Mouse (Mus musculus): ENCODE measurements around the gene Fcgr1.
"Not testable (repeated sequence)": the region's sequence is repeated elsewhere in the genome, so short reads cannot be mapped to it uniquely, and the experiment has no call there.

Fcgr1 gene

DNA sequence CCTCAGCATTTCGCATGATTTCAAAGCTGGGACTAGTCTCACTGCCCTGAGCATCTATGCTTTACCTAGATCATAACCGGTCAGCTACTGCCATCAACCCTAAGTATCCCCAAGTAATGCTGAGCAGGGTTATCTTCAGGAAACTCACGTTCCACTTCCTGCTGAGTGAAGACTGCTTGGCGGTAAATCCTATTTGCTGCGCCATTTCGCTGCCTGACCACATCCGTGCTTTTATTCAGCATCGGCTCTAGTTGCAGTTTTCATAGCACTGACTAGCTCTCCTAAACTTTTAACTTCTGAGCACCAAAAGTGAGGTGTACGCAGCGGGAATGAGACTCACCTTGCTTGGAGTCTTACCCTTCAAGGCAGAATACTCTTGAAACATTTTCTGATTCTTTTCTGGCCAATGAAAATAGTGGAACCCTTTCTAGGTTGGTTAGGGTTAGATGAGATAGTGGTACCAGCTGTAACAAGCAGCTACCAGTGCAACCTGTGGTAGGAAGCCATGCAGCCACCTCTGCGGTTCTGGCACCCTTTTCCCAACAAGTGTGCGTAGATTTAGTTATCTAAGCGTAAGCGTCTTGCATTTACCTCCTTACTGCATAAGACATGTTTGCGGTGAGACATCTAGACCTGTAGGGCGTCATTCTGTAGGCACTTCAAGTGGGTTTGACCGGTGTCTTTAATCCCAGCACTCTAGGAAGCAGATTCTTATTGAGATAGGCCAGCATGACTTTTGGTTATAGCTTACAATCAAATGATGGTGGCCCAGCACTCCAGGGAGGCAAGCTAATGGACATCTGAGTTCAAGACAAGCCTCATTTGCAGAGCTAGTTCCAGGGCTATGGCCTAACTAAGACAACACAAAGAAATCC, 19.9 kb downstream of the Fcgr1 start:
- peak; percentile 68 for DNase-seq (ENCODE audit: low read depth, low spot score)

DNA sequence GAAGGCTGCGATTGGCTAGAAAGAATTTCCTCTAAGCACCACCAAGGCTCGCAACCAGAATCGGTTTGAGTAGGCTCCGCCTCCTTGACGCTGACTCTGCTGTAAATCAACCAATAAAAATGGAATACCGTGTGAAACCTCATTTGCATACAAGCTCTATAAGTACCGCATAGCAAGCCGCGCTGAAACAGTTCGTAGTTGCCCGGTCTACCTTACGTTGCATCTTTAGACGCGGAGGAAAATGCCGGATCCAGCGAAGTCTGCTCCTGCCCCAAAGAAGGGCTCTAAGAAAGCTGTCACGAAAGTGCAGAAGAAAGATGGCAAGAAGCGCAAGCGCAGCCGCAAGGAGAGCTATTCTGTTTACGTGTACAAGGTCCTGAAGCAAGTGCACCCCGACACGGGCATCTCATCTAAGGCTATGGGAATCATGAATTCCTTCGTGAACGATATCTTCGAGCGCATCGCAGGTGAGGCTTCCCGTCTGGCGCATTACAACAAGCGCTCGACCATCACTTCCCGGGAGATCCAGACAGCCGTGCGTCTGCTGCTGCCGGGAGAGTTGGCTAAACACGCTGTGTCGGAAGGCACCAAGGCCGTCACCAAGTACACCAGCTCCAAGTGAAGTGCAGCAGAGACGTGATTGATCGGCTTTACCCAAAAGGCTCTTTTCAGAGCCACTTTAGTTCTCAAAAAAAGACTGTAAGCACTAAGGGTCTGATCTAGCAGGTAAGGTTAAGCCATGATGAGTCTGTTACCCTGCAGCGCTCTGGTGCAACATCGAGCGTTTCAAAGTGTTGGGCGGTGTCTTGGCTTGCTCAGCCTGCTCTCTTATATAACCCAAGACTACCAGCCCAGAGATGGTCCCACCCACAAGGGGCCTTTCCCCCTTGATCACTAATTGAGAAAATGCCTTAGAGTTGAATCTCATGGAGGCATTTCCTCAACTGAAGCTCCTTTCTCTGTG, 24.0 kb downstream of the Fcgr1 start, which contains the start of gene Hist2h2bb:
TSS of gene Hist2h2bb (plus strand) at position 242 of the 964 bp plus-strand sequence.
- DNase-seq (ENCODE audit: low read depth, low spot score) = peak; percentile 98

DNA sequence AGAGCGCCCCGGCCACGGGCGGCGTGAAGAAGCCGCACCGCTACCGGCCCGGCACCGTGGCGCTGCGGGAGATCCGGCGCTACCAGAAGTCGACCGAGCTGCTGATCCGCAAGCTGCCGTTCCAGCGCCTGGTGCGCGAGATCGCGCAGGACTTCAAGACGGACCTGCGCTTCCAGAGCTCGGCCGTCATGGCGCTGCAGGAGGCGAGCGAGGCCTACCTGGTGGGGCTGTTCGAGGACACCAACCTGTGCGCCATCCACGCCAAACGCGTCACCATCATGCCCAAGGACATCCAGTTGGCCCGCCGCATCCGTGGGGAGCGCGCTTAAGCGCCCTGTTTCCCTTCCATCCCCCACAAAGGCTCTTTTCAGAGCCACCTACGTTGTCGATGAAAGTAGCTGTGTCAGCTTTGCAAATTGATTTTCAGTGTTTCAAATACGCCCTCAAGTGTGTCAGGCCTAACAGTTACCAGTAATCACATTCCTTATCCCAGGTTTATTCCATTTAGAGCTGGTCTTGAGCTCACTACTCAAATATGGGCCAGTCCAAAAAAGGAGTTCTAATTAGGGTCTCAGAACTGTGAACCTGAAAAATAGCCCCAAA, 24.9 kb downstream of the Fcgr1 start:
- not testable (repeated sequence) for DNase-seq (ENCODE audit: low read depth, low spot score)

DNA sequence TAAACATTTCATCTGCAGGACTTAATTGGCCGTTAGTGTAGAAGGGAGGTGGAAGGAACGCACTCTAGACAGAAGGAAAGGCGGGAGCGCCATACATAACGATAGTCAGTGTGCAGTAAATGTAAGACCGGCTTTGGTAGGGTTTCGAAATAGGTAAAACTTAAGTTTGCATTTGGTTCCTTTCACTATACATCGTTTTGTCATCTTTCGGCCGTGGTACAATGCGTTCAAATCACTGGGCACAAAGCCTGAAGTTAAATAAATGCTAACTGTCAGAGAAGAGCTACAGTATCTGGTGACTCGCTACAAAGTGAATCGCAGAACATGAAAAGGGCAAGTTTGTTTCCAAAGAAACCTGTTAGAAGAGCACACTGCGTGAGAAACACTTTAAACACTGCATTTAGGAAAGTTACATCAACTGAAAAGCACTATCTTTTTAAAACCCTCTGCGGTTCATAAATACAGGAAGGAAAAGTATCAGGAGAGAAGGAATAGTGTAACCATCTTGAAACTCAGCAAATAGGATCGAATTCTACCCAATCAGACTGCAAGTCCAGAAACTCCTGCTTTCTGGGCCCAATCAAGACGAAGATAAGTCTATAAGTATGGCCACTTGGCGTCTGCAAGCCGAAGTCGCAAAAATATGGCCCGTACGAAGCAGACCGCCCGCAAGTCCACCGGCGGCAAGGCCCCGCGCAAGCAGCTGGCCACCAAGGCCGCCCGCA, 25.6 kb downstream of the Fcgr1 start, which contains the start of gene Hist2h3b:
TSS of gene Hist2h3b (plus strand) at position 604 of the 725 bp plus-strand sequence.
- DNase-seq (ENCODE audit: low read depth, low spot score) = peak; percentile 87

DNA sequence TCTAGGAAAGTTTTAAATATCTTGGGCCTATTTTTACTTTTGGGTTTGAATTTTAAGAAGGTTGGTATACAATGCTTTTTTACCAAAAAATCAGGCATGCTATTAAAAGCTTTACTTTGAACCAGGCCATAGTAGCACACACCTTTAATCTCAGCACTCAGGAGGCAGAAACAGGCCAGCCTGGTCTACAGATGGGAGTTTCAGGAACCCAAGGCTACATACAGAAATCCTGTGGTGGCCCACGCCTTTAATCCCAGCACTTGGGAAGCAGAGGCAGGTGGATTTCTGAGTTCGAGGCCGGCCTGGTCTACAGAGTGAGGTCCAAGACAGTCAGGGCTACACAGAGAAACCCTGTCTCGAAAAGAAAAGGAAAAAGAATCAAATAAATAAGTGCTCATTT, 26.2 kb downstream of the Fcgr1 start:
- DNase-seq (ENCODE audit: low read depth, low spot score) = no peak

DNA sequence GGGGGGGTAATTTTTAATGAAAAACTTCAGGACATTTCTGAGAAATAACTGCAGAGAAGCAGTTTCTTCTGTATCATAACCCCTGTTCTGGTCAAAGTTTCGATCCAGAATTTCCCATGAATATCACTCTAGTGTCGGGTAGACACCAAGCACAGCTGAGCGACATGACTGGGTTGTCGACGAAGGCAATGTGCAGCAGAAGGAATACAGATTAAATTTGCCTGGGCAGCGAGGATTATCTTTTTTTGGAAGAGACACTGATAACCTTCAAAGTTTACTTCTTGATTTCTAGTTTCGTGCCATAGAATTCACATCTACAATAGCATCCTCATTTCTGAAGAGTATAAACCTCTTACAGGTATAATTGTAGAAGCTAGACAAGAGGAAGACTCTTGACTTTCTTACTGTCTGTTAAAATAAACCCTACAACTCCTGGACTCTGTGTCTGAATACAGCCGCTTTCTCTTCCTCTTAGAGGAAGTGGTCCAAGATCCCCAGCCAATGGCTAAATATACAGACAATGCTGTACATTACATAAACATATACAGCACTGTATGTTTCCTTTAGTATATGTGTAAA, 27.5 kb downstream of the Fcgr1 start:
- DNase-seq (ENCODE audit: low read depth, low spot score) = no peak

DNA sequence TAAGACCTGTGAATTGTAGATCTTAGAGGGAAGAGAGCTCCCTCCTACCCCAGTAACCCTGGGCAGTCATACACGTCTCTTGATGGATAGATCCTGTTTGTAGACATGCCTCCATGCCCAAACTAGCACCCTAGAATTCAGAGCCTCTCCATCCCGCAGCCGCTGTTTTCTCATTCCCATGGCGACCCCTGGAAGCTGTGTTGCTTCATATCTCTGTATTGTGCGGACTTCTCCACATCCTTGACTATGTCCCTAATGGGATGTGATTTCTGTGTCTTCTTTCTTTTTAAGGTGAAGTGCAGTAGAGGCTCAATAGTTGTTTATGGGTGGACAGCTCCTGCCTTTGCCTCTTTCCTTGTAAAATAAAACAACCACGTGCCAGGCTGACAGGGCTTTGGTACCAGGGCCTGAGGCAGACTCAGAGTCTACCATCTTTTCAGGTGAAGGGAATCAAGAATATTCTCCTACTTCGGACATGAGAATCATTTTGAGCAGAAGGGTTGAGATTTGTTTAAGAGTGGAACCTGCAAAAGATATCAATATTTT, 29.3 kb downstream of the Fcgr1 start:
- DNase-seq (ENCODE audit: low read depth, low spot score) = no peak

DNA sequence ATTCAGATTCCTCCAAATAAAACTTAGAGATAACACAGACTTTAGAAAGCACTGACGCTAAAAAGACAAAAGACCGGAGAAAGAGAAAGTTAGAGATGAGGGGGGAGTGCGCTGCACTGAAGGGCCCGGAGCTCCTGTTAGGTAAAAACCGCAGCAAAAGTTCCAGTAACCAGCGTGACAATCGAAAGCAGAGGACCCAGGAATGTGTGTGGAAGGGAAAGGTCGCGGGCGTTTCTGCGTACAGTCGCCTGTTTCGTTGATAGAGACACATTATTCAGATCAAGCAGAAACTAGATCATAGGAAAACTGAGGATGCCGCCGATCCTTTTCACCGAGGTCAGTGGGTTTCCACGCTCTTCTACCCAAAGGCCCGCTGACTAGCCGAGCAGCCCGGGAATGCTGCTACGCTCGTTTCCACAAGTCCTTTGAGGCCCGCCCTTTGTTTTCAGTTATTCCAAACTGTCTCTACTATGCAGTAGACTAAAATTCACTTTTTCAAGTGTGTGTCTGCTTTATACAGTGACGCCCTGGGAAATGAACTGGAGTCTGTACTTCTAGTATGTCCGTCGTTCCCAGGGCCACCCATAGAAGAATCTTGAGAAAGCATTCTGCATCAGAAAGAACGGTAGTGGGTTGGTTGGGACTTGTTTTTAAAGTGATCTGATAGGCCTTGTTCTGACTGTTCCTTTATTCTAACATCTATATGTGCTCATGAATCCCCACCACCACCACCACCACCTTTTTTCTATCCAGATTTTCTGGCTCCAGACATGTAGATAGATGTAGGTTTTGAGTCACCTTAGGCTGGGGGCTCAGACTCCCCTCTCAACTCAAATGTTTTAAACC, 30.0 kb downstream of the Fcgr1 start:
- DNase-seq (ENCODE audit: low read depth, low spot score) = peak; percentile 69

DNA sequence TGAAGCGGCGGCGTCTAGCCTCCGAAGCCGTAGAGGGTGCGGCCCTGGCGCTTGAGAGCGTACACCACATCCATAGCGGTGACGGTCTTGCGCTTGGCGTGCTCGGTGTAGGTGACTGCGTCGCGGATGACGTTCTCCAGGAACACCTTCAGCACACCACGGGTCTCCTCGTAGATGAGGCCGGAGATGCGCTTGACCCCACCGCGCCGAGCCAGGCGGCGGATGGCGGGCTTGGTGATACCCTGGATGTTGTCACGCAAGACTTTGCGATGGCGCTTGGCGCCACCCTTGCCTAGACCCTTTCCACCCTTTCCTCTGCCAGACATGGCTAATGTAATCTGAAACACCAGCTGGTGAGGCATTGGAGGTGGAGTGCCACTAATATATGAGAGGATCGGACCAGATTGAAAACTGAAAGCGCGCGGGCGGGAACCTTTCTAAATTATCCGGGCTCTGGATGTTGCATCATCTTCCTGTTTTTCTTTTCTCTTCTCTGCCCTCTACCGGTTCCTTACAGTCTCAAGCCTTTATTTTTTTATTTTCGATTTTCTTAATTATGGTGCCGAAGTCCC, 30.7 kb downstream of the Fcgr1 start, which contains the start of gene Hist2h4:
TSS of gene Hist2h4 (minus strand) at position 333 of the 572 bp plus-strand sequence.
- peak; percentile 94 for DNase-seq (ENCODE audit: low read depth, low spot score)

DNA sequence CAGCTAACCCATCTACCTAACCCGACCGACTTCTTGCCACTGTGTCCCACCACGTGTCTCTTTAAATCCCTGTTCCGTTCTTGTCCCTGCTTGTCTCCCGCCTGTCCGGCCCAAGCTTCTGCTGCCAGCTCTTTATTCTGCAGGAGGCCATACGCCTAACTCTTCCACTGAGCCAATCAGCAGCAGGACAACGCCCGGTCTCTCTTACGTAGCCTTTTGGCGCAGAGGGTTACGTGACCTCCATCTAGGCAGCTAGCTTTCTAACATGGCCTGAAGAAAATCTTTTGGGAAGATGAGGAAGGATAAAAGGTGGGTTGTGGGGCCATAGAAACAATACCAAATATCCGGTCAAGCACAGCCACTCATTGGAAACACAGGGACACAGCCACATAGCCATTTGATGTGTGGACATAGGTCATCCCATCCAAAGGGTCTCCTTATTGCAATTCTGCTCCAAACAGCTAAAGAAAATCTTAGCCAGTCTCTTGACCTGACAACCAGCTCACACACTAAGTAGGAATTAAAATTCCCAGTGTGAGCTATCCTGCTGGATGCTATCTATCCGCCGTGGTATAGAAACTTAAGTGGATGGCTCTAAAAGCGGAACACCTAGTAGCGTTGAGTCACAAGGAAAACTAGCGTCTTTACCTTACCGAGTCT, 31.4 kb downstream of the Fcgr1 start:
- peak; percentile 91 for DNase-seq (ENCODE audit: low read depth, low spot score)

DNA sequence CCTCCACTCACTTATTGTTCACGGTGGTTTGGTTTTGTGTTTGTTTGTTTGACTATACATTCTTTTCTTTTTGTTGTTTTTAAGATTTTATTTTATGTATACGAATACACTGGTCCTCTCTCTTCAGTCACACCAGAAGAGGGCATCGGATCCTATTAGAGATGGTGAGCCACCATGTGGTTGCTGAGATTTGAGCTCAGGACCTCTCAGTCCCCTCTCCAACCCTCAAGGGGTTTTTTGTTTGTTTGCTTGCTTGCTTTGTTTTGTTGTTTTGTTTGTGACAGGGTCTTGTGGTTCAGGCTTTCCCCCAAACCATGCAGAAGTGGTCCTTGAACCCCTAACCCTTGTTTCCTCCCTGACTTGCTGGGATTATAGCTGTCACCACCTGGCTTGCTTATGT, 32.1 kb downstream of the Fcgr1 start:
- no peak for DNase-seq (ENCODE audit: low read depth, low spot score)

DNA sequence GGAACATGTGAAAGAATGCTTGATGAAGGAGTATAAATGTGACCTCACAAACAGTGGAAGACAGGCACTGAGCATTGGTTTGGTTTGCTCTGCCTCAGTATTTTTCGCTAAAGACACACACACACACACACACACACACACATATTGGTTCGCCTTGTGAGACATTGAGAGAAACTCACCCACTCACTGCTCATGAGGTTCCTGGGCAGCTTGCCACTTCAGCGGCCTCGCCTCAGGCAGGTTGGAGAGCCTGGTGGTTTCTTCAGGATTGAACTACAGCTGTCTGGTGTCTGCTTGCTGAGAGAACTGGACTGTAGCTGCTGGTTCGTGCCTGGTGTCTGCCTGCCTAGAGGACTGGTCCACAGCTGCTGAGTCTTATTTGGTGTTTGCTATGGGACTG, 33.5 kb downstream of the Fcgr1 start:
- no peak for DNase-seq (ENCODE audit: low read depth, low spot score)

DNA sequence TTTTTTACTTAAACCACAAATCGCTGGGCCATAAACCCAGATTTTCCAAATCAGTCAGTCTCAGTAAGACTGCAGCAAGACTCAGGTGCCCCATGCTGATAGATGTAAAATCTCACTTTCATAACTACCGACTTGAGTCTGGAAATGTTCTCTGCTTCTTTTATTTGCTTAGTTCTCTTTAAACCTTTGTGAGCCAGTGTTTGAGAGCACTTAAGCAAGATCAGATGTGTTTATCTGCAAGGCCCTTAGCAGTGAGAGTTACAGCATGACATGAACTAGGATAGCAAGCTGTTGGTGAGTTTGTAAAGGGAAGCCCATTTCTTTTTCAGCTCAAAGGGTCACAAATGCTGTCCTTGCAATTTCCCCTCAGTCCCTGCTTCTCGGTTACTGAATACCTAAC, 36.6 kb downstream of the Fcgr1 start:
- no peak for DNase-seq (ENCODE audit: low read depth, low spot score)

DNA sequence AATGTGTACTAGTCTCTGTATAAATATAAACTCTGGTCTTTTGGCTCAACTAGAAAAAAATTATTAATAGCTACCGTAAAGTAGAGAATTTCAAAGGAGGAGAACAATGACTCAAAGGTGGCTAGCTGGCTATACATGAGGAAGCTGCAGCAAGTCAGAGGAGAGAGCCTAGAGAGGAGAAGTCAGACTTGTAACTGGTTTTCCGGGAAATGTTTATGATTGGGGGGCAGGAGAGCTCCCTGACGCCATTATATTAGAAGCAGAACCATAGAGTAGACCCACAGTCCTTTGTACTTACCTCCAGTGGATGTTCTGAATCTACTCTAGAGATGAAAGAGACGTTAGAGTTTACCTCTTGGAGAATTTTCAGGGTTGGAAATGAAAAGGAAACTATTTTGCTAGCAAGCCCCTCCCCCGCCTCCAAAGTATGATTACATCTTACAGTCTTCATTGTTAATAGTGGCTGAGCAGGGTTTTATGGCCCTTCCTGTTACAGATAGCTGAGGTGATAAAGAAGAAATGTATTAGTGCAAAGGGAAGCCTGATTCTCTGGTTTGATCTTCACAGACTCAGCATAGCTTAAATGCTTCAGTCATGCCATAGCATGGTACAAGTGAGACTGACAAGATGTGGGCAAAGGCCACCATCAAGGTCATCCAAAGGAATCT, 37.7 kb downstream of the Fcgr1 start:
- no peak for DNase-seq (ENCODE audit: low read depth, low spot score)

DNA sequence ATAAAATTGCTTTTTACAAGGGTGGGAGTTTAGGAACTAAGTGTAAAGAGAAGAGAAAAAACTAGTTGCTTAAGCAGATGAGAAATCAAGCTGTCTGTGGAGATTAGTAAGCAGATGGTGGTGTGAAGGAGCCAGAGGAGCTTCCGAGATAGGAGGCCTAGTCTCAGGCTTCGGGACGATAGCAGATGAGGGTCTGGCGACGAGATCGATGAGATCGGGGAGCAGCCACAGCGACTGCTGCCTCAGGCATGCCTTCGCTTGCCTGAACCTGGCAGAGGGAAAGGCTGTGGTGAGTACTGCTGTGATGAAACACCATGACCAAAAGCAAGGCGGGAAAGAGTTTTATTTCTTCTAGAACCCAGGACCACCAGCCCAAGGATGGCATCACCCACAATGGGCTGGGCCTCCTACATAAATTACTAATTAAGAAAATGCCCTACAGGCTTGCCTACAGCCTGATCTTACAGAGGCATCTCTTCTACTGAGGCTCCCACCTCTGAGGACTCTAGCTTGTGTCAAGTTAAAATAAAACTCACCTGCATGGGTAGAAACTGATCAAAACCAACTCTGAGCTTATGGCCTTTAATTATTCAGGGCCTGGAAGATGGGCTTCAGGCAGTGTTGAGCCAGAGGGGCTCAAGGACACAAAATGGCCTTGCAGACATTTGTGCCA, 39.0 kb downstream of the Fcgr1 start:
- DNase-seq (ENCODE audit: low read depth, low spot score) = peak; percentile 87

DNA sequence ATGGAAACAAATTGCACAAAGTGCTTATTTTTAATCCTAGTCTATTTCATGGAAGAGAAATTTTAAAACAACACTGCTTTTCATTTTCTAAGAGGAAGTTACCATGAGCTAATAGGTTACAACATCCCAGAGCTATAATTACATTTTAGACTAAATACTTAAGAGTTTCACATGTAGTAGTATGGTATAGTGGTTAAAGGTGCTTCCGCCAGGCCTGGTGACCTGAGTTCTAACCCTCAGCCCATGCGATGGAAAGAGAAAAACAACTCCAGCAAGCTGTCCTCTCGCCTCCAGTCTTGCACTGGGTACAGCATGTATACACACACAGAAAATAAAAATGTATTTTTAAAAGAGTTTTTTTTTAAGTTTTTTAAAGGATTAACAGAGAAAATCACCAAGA, 42.0 kb downstream of the Fcgr1 start:
- no peak for DNase-seq (ENCODE audit: low read depth, low spot score)

DNA sequence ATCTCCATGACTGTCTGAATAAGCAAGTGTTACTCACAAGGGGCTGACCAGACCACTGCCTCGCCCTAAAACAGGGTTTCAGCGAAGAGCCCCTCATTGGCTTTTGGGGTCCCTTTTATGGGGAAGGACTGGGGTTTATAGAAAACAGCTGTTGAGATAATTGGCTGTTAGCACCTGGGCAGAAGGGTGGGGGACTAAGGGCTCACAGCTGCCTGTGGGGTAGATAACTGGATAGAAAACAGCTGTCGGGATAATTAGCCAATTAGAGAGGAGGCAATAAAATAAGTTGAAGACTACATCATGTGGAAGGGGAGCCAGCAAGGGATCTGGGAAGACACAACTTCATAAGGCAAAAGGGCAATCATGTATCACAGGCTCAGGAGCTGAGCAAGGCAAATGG, 42.9 kb downstream of the Fcgr1 start:
- no peak for DNase-seq (ENCODE audit: low read depth, low spot score)

DNA sequence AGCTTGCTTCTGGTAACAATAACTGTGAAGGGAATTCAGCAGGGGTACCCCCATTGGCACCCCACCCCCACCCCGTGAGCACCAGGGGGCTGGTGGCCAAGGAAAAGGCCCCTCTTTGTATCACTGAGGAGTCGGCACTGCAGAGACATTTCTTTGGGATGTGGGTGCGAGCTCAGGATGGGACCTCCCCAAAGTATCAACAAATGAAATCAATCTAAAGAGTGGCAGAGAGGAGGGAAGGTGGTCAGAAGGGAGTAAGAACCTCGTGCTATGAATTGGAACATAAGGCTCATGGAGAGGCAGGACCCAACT, 44.8 kb downstream of the Fcgr1 start:
- no peak for DNase-seq (ENCODE audit: low read depth, low spot score)
